Mouse (Mus musculus): ENCODE results near the gene Zfp472.

Gene Zfp472

DNA sequence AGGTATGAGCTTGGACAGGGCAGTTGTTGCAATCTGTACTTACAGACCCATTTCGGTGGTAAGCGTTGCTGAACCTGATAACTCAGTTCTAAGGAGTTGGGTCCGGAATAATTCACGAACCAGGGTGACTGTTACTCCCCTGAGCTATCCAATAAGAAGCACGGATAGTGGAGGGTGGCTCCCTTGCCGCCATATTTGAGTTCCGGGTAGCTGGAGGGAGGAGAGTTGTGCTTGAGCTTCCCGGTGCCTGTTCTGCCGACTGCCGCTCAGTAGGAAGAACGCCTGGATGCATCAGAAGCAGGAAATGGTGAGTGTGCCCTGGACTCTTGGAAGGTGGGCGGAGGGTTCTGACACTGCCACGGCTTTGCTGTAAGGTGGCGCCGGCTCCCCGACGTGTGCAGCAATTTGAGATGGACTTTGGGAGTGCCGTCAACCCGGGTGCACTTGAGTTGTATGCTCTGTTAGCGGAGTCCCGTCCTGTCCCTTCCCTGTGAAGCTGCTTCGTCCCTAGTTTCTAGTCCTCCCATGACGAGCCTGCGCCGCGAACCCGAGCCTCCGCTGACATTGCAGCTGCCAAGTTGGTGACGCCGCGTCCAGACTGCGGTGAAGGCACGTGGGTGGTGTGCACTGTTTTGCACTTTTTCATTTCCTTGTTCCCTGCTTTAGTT lies at the start of gene Zfp472:
Zfp472 (plus strand) TSS at position 192 of the 668 bp plus-strand sequence.
- DNase-seq, result peak; percentile 90

- no peak for DNase-seq
These were observed 49.5 kb upstream of the Zfp472 start for GRCm38 (mm10) chr17:32916075-32916474.

DNA sequence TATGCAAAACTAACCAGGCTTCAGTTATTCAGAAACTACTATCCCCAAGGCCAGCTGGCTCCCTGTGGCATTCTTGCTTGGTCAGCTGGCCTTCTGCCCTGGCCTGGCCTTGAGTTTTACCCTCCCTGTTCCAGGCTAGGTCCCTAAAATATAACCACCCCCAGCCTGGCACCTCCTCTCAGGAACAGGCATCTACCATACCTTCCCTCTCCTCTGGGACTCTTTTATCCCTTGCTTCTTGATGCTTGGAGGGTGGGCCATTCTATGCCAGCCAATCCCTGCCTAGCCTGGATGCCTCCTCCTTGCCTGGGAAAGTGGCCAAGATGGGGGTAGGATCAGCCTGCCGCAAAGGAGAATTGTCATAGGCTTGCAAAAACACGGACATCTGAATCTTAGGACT lies 48.5 kb upstream of the Zfp472 start, which contains the start of gene Cyp4f14:
Cyp4f14 (minus strand) TSS at position 212 of the 400 bp plus-strand sequence.
- DNase-seq, result no peak

DNA sequence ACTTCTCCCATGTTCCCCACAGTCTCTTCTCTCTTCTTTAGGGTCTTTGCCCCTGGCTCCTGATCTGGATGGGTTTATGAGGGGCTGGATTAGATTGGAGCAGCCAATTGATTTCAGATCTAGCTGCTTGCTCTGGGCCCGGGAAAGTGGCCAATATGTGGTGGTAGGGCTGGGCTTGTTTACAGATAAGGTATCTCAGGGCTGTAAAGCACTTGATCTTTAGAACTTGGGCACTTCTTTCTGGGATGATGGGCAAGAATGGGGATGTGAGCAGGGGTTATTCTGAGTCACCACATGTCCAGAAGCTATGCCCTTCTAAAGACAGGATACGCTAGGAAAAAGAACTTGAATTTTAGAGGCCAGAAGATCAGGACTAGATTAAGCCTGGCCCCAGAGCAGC lies 46.5 kb upstream of the Zfp472 start:
- no peak for DNase-seq

DNA sequence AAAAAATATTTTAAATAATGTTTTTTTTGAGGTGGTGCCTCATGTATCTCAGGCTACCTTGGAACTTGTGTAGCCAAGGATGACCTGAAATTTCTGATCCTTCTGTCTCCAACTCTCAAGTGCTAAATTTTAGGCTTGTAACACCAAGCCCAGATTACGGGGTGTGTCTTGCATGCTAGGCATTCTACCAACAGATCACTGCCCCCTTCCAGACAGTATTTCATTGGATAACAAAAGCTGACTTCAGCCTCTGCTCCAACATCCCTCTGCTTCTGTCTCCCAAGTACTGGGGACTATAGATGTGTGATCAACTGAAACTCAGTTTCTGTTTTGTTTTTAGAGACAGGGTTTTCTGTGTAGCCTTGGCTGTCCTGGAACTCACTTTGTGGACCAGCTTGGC lies 41.9 kb upstream of the Zfp472 start:
- no peak for DNase-seq

GRCm38 (mm10) chr17:32924658-32925312 lies 40.8 kb upstream of the Zfp472 start:
- DNase-seq, result peak; percentile 68

- no peak for DNase-seq
These were observed 37.8 kb upstream of the Zfp472 start for GRCm38 (mm10) chr17:32927803-32928202.

DNA sequence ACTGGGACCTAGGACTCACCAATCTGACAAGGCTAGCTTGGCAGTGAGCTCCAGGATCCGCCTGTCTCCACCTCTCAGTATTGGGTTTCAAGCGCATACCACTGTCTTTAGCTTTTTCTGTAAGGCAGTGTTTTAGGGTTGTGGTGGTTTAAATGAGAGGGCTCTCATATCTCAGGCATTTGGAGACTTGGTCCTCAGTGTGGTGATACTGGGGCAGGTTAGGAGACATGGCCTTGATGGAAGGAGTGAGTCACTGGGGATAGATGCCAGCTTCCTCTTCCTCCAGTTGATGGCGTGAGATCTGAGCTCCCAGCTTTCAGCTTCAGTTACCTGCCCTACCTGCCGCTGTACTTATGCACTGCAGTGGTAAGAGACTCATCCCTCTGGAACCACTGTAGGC lies 25.8 kb upstream of the Zfp472 start:
- no peak for DNase-seq

DNA sequence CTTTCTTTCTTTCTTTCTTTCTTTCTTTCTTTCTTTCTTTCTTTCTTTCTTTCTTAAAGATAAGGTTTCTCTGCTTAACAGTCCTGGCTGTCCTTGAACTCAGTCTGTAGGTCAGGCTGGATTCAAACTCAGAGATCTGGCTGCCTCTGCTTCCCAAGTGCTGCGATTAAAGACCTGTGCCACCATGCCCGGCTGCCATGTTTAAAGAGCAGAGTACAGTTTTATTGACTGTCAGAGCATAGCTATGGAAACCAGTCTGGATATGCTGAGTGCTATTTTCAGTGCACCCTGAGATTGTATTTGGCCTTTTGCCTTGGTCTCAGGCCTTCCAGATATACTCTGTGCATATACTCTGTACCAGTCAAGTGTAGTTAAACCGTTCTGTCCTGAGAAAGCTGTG lies 22.0 kb upstream of the Zfp472 start:
- DNase-seq, result no peak

- DNase-seq, result no peak
These were observed 21.1 kb upstream of the Zfp472 start for GRCm38 (mm10) chr17:32944402-32945035.

DNA sequence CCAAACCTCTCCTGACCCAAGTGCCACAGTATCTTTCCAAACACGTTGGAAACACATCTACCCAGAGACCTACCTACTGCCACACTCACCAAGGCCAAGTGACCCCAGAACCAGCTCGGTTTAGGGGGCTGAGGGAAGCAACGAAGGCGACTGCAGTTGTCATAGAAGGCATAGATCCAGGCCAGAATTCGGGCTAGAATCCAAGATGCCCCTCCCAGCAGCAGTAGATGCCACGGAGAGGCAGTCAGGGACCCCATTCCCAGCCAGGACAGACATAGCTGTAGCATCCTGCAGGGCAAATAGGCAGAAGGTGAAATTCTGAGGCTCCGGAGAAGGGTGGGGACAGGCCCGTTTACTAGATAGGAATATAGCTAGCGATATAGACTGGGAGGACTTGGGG lies 18.9 kb upstream of the Zfp472 start:
- no peak for DNase-seq

DNA sequence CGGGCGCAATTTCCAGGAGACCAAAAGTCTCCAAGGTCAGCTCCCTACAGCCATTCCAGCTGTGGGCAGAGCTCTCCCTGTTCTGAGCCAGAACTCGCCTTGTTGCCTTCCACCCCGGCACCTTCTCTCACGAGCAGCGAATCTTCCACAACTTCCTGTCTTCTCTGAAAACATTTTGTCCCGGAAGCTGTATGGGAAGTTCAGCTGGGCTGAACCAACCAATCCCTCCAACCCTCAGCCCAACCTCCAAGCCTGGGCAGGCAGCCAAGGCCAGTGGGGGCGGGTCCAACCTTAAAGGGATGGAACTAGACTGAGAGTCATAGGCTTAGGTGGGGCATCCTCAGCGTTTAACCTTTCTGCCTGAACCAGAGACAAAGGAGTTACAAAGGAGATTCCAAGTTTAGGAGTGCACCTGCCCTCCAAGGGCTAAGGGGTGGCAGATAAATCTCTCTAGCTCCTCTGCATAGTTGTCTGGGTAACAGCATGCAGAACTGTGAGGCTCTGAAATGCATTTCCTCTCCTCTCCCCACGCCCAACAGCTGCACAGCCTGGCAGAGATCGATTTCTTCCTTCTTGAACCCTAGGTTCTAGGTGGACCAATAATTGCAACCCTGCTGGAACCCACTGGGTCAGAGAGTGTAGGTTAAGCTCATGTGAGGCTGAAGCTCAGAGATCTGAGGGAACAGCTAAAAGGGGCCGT lies 18.2 kb upstream of the Zfp472 start, which contains the start of gene Cyp4f13:
Cyp4f13 (minus strand) TSS at position 188 of the 700 bp plus-strand sequence.
- peak; percentile 82 for DNase-seq

DNA sequence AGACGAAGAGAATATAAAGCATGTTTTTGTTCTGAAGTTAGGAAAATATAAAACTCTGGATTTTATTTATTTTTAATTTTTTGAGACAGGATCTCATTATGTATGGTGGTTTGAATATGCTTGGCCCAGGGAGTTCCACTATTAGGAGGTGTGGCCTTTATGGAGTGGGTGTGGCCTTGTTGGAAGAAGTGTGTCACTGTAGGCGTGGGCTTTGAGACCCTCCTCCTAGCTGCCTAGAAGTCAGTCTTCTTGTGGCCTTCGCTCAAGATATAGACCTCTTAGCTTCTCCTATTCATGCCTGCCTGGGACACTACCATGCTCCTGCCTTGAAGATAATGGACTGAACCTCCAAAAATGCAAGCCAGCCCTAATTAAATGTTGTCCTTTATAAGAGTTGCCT lies 15.5 kb upstream of the Zfp472 start:
- no peak for DNase-seq

DNA sequence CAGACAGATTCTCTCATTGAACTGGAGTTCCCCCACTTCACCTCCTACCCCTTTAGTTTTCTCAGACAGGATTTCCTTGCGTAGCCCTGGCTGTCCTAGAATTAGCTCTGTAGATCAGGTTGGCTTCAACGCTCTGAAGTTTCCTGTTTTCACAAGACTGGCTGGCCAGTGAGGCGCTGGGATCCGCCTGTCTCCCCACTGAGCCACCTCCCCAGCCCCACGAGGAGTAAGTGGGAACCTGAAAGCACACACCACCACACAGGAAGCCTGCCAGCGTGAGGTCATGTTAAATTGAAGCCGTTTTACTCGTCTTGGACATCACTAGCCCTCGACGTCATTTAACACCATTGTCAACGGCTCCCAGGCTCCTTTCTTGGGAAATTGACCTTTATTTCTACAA lies 14.6 kb upstream of the Zfp472 start:
- DNase-seq, result no peak

- peak; percentile 72 for DNase-seq
These were observed 14.2 kb upstream of the Zfp472 start for GRCm38 (mm10) chr17:32951441-32951840.

- no peak for DNase-seq
These were observed 376 bp upstream of the Zfp472 start for GRCm38 (mm10) chr17:32965253-32965622.

- DNase-seq, result no peak
These were observed 15.7 kb downstream of the Zfp472 start for GRCm38 (mm10) chr17:32981361-32981760.

DNA sequence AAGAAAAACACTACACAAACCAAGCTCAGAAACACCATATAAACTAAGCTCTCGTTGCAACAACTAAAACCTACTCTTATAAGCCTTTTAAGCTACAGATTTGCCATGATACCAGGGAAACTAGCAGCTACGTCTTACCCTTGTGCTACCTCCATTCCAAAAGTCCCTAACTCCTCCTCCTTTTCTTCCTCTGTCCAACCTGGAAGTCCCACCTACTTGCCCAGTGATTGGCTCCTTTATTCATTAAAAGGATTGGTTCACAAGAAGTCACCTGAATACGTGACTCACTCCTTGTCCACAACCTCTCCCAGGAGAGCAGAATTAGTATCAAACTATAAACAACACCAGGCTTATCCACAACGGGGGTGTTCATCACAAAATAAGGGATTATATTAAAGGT lies 20.7 kb downstream of the Zfp472 start:
- DNase-seq, result no peak

DNA sequence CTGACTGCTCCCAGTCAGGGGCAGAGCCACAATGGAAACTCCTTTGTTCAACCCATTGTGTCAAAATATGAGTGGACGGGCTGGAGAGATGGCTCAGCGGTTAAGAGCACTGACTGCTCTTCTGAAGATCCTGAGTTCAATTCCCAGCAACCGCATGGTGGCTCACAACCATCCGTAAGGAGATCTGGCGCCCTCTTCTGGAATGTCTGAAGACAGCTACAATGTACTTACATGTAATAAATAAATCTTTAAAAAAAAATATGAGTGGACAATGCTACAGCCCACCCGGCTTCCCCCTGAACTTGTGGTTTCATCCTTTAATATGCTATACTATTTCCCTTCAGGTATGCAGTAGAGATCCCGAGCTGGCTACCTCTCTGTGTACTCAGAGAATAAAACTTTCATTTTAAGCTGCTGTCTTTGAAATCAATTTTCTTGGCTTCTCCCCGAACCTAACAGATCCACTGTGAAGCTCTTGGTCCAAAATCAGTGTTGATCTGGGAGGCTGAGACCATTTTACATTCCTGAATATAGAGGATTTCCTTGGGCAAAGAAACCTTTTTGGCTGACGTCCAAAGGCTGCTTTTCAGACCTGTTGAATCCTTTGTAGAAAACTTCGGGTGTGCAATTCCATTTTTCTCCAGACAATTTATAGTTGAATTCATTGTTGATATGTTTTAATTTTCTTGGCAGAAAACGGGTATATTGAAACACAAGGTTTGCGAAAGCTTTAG lies 26.5 kb downstream of the Zfp472 start:
- DNase-seq, result no peak

- DNase-seq, result peak; percentile 85
These were observed 27.3 kb downstream of the Zfp472 start, which contains the start of gene Zfp952 for GRCm38 (mm10) chr17:32992699-32993474. Gene Zfp952 (plus strand): TSS chr17:32993129.

DNA sequence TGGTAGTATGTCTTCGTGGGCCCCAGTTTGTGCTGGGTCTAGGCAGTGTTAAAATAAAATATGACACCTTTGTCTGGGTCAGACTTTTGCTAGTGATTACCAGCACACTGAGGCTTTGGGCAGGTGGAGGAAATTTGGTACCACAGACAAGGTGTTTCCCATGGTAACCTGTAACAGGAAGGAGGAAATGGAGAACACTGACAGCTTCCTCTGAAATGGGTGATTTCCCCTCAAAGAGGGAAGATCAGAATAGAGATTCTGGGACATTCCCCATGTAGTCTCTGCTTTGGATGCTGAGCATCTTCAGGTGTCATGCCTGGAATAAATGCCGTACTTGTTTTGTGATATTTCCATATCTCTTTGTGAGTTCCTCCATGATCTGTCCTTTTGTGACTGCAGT lies 32.9 kb downstream of the Zfp472 start:
- DNase-seq, result no peak

- DNase-seq, result no peak
These were observed 42.7 kb downstream of the Zfp472 start for GRCm38 (mm10) chr17:33008337-33008736.
